Mouse (Mus musculus) embryonic facial prominence, embryonic 14.5 days (tissue): ENCODE results near the gene Map4k4. TPM values are rescaled to one million over a fixed set of nuclear protein-coding genes. Genes with fewer than 3 reads are reported as not detected.
A peak's percentile ranks its signal among the peaks of the same experiment; 100 is the strongest.

Experiments
- ATAC-seq: fragments of 200-750 bp; cut with Nextera tagmentation; 2 replicates; pipeline ENCODE4 v1.8.0; 2017; ENCODE audit warnings: low read depth, moderate number of reproducible peaks, moderate TSS enrichment
- DNase-seq: peaks from one replicate; pipeline ENCODE4 v3.0.0-alpha.2; 2015; ENCODE audit warnings: low spot score
- H3K27ac ChIP-seq: fragments of 300-500 bp; sonication (generic); replicated peaks from 2 replicates; pipeline ENCODE4 v1.5.1; 2014; ENCODE audit warnings: low read depth, mild to moderate bottlenecking, low read length, moderate library complexity
- H3K27me3 ChIP-seq: fragments of 300-500 bp; sonication (generic); replicated peaks from 2 replicates; pipeline ENCODE4 v1.6.1; 2014; ENCODE audit warnings: low read length; ENCODE audit not compliant: control insufficient read depth, insufficient read depth
- H3K36me3 ChIP-seq: fragments of 300-500 bp; sonication (generic); 2 replicates; pipeline ENCODE4 v1.6.1; 2014; ENCODE audit warnings: low read length, mixed read lengths; ENCODE audit not compliant: control insufficient read depth, insufficient read depth
- H3K4me1 ChIP-seq: fragments of 300-500 bp; sonication (generic); 2 replicates; pipeline ENCODE4 v1.6.1; 2014; ENCODE audit warnings: antibody characterized with exemption, low read length; ENCODE audit not compliant: control insufficient read depth, insufficient read depth
- H3K4me2 ChIP-seq: fragments of 300-500 bp; sonication (generic); 2 replicates; pipeline ENCODE4 v1.6.1; 2014; ENCODE audit warnings: low read depth, mild to moderate bottlenecking, low read length, moderate library complexity, mixed read lengths
- H3K4me3 ChIP-seq: fragments of 300-500 bp; sonication (generic); 2 replicates; pipeline ENCODE4 v1.5.1; 2014; ENCODE audit warnings: low read depth, mild to moderate bottlenecking, low read length
- H3K9ac ChIP-seq: fragments of 300-500 bp; sonication (generic); 2 replicates; pipeline ENCODE4 v1.6.1; 2014; ENCODE audit warnings: low read depth, mild to moderate bottlenecking, low read length, moderate library complexity, mixed read lengths
- H3K9me3 ChIP-seq: fragments of 300-500 bp; sonication (generic); 2 replicates; pipeline ENCODE4 v1.6.1; 2016; ENCODE audit warnings: low read length; ENCODE audit not compliant: control insufficient read depth
- WGBS: fragments of 180-500 bp; shearing (Covaris S2); extraction: QIAGEN DNeasy Blood & Tissue Kit; methylation state at CpG from one replicate; pipeline ENCODE4 v1.1.7; 2014; 5-methylcytosine and 5-hydroxymethylcytosine counted together
- polyA plus RNA-seq: library from polyadenylated mRNA; unstranded; fragments of >200 nt; fragmentation: Nextera tagmentation; extraction: Ambion mirVana; gene quantifications from 2 replicates; pipeline ENCODE4 v1.2.1, GENCODE M21; 2014

Gene Map4k4
- polyA plus RNA-seq, 1 experiment from 2014 or later = 27.8 TPM

DNA sequence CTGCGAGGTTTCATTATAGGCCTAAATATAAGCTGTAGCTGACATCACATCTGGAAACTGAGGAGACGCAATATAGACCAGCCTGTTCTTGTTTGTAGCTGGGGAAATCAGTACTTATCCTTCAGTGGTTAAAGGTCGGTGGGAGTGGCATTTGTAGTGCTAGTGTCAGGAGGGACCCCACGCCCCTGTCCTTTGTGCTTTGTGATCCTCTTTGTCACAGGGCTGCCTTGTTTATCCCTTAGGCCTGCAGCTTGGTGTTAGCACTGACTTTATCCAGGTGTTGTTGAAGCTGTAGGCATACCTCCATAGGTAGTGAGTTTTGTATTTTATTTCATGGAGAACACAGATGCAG is 44.2 kb downstream of the Map4k4 start:
- DNase-seq (no peak), ATAC-seq (no peak)
- WGBS = 60% methylated on average over 4 of the region's 4 CpGs
- no peaks in the 10 kb centered on the region for H3K9me3 ChIP-seq
- no peaks in the 10 kb centered on the region for H3K27me3 ChIP-seq
- H3K27ac ChIP-seq = no peak overlapping the region
- no peak overlapping the region for H3K4me2 ChIP-seq
- H3K4me1 ChIP-seq = peaks cover 87% of the 10 kb centered on the region
- H3K36me3 ChIP-seq = no peaks in the 10 kb centered on the region
- no peak overlapping the region for H3K4me3 ChIP-seq
- H3K9ac ChIP-seq = no peak overlapping the region

DNA sequence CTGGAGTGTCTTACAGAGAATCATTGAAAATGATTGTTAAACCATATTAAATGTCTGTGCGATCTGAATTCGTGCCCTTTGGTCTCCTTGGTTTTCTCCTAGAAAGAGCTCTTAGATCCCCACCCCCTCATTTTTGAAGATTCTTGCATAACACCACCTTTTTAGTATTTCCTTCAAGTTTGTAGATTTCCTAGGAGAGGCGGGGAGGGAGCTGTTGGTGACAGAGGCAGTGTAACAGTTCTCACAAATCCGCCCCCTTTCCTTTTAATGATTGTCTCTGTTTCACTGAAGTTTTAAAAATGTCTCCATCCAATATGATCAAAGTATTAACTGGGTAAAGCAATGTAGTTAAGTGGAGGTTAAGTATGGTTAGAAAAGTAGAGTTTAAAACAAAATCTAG is 45.7 kb downstream of the Map4k4 start:
- Histone ChIP-seq H3K4me1 (peaks cover 90% of the 10 kb centered on the region), H3K9ac (no peak overlapping the region), H3K4me2 (no peak overlapping the region), H3K27ac (peak overlapping the region; percentile 44; the same call in 1 of the 2 replicates), H3K27me3 (no peaks in the 10 kb centered on the region), H3K9me3 (no peaks in the 10 kb centered on the region), H3K36me3 (no peaks in the 10 kb centered on the region), H3K4me3 (no peak overlapping the region)
- ATAC-seq (no peak), DNase-seq (no peak)
- WGBS = 69% methylated on average over 4 of the region's 4 CpGs

DNA sequence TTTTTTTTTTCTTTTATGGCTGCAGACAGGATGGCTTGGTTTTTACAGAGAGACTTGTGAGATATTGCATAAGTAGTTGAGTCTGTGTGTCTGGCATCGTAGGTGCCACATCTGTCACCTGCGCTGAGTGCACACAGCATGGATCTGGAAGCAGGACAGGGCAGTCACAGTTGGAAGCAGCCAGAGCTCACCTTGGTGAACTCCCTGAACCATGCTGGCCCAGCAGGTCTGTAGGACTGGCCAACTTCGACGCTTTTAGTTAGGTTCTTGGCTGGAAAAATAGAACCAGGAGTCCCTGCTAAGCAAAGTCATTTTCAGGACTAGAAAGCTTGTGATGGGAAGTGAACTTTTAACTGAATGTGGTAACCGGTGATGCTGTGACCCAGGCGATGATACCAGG is 46.5 kb downstream of the Map4k4 start:
- Histone ChIP-seq H3K4me2 (no peak overlapping the region), H3K9ac (no peak overlapping the region), H3K9me3 (no peaks in the 10 kb centered on the region), H3K4me3 (no peak overlapping the region), H3K27ac (peak overlapping the region; percentile 45), H3K36me3 (no peaks in the 10 kb centered on the region), H3K27me3 (no peaks in the 10 kb centered on the region), H3K4me1 (peaks cover 85% of the 10 kb centered on the region)
- WGBS = 60% methylated on average over 6 of the region's 6 CpGs
- ATAC-seq (no peak), DNase-seq (no peak)

DNA sequence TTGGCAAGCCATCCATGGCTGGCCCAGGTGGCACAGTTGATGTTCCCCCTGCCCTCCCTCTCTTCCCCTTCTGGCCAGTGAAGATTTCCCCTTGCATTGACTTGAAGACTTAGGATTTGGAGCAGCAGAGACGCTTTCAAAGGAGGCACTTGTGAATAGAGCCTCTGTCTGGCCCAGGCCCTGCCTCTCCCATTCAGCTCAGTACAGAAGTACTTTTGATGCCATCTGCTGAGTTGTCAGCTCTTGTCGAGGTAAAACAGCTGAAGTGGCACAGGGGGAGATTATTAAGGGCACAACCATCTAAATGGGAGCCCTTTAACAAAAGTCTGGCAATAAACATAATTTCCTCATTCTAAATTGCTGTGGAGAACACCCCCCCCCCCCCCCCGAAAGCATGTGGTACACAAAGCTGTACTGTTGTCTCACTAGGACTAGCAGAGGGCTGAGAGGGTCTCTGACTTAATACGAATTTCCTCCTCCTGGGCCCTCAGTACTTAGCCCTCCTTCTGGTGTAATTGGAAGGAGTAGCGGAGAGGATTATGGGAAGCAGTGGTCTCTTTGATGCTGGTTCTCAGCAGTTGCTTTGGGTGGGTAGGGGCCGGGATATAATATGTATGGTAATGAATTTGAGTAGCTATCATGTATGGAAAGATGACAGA is 47.1 kb downstream of the Map4k4 start:
- Histone ChIP-seq H3K4me2 (no peak overlapping the region), H3K27me3 (no peaks in the 10 kb centered on the region), H3K4me1 (peaks cover 83% of the 10 kb centered on the region), H3K9ac (no peak overlapping the region), H3K27ac (peak overlapping the region; percentile 45), H3K4me3 (no peak overlapping the region), H3K9me3 (no peaks in the 10 kb centered on the region), H3K36me3 (no peaks in the 10 kb centered on the region)
- 36% methylated on average over 5 of the region's 6 CpGs for WGBS
- DNase-seq (peak; percentile 71), ATAC-seq (peak; percentile 66)

DNA sequence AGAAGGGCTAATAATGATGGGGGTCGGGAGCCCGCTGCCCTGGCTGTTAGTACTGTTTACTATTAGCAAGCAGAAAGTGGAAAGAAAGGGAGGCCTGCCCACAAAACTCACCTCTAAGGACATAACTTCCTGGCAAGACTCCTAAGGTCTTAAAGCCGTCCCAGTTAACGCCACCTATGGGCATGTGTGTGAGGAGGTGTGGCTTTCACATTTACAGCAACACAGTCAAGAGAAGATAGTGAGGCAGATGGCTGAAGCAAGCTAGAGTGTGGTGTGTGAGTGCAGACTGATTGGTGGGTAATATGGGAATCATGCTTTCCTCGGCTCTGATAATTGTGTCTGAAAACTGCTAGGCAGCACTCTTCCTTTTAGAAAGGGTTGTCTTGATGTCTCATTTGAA is 48.5 kb downstream of the Map4k4 start:
- no peak overlapping the region for H3K4me3 ChIP-seq

DNA sequence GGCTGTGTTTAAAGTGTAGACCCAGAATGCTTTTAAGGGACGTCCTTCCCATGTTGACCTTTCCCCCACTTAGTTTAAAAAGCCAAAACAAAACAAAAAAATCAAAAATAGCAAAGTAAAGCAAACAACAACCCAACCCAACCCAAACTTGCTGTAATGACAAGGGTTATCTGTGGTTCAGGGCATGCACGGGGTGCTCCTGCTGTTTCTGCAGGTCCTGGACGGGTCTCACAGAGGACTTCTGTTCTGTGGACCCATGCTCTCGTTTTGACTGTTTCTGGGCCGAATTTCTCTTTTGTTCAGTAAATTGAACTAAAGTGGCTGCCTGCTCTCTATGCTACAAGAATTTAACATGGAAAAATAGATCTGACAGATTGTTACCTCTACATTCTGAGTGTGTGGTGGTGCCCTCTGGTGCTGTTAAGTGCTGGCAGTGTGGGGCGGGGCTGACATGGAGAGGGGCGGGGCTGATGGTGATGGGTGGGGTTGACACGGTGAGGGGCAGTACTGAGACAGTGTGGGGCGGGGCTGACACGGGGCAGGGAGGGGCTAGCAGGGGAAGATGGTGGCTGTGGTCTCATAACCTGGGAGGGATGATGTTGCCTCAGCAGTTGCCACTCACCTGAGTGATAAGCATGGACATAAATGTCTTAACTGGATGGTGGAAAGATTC is 49.2 kb downstream of the Map4k4 start:
- H3K9ac ChIP-seq = no peak overlapping the region
- no peaks in the 10 kb centered on the region for H3K9me3 ChIP-seq
- no peak overlapping the region for H3K4me2 ChIP-seq
- no peak for DNase-seq
- peaks cover 67% of the 10 kb centered on the region for H3K4me1 ChIP-seq
- H3K27ac ChIP-seq = no peak overlapping the region
- no peaks in the 10 kb centered on the region for H3K27me3 ChIP-seq
- no peak for ATAC-seq
- WGBS = 38% methylated on average over 10 of the region's 10 CpGs
- no peak overlapping the region for H3K4me3 ChIP-seq
- no peaks in the 10 kb centered on the region for H3K36me3 ChIP-seq

More for the DNA sequence above, 48.5 kb downstream of the Map4k4 start:
- Histone ChIP-seq H3K4me1 (peaks cover 74% of the 10 kb centered on the region), H3K27me3 (no peaks in the 10 kb centered on the region), H3K9ac (no peak overlapping the region), H3K4me2 (no peak overlapping the region), H3K9me3 (no peaks in the 10 kb centered on the region), H3K27ac (no peak overlapping the region), H3K36me3 (no peaks in the 10 kb centered on the region)
- DNase-seq (no peak), ATAC-seq (no peak)
- WGBS = 33% methylated on average over 5 of the region's 5 CpGs

DNA sequence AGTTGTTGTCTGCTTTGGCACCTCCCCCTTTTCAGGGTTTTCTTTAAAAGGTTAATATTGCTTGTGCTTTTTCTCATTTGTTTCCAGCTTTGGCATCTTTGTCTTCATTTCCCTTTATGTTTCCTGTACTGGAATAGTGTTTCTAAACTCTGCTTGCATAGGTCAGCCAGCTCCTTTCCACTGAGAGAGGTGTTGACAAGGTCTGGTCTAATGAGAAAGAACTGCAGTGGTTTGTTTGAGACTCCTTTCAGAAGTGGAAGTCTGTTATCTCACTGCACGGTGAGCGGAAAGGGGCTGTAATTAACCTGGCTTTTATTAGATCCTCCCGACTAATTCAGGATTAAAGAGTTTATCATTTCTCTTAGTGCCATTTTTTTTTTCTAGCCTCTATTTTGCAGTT is 49.9 kb downstream of the Map4k4 start:
- Histone ChIP-seq H3K27me3 (no peaks in the 10 kb centered on the region), H3K4me3 (no peak overlapping the region), H3K9me3 (no peaks in the 10 kb centered on the region), H3K4me1 (peaks cover 62% of the 10 kb centered on the region), H3K27ac (no peak overlapping the region), H3K36me3 (no peaks in the 10 kb centered on the region), H3K4me2 (no peak overlapping the region), H3K9ac (no peak overlapping the region)
- no peak for ATAC-seq
- DNase-seq = no peak
- 50% methylated on average over 3 of the region's 3 CpGs for WGBS

DNA sequence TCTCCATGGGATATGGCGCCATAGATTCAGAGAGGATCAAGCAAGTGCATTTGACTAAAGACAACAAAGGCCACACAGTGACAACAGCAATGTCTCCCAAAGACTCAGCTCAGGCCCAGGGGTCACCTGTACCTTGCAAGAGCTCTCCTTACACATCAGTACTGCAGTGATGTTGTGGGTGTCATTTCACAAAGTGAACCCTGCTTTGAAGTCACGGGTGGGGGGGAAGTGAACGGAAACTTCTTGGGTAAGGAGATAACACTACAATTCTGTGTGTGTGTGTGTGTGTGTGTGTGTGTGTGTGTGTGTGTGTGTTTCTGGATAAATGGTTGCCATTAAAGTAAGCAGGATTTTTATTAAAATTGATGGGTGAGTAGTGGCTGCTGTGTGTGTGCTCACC is 53.9 kb downstream of the Map4k4 start:
- Histone ChIP-seq H3K27ac (no peak overlapping the region), H3K4me3 (no peak overlapping the region), H3K9ac (no peak overlapping the region), H3K36me3 (no peaks in the 10 kb centered on the region), H3K9me3 (no peaks in the 10 kb centered on the region), H3K27me3 (no peaks in the 10 kb centered on the region), H3K4me1 (peaks cover 30% of the 10 kb centered on the region), H3K4me2 (no peak overlapping the region)
- DNase-seq (no peak), ATAC-seq (no peak)
- WGBS = 82% methylated on average over 3 of the region's 3 CpGs

DNA sequence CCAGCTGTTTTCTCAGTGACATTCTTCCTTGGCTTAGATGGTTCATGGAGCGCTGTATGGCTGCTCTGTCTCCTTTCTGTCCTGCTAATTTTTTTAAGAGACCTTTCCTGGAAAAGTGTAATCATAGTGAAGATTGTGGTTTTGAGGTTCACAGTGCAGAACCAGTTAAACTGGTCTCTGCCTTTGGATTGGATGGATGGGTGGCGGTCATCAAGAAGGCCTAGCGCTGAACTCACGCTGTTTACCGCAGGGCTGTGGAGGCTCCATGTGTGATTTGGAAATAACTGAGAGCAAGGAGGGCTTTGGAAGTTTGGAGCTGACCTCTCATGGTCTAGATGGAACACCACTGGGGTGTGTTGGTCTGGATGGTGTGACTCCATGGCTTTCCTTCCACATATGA is 56.0 kb downstream of the Map4k4 start:
- no peaks in the 10 kb centered on the region for H3K9me3 ChIP-seq
- no peak overlapping the region for H3K4me3 ChIP-seq
- 59% methylated on average over 5 of the region's 5 CpGs for WGBS
- no peaks in the 10 kb centered on the region for H3K36me3 ChIP-seq
- H3K4me2 ChIP-seq = no peak overlapping the region
- H3K4me1 ChIP-seq = peaks cover 21% of the 10 kb centered on the region
- no peak overlapping the region for H3K9ac ChIP-seq
- DNase-seq (peak; percentile 66), ATAC-seq (peak; percentile 9; the same call in 1 of the 2 replicates)
- H3K27ac ChIP-seq = no peak overlapping the region
- H3K27me3 ChIP-seq = no peaks in the 10 kb centered on the region
